In the genomic region with DNA sequence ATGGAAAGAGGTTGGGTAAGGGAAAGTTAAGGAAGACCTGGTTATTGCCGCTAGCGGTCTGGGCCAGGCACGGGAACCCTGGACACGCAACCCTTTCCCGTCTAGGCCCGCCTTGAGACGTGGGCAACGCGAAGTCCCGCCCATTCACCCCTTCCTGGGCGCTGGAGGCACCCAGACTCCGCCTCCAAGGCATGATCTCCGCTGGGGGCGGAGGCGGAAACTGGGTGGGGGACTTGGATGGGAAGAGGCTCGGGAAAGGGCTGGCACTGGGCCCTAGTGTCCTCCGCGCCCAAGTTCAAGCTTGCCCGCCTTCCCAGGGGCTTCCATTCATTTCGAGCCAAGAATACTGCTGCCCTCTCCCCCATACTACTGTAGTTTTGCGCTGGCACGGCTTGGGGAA, we compare ENCODE assay signal across 8 mouse cellular contexts. TPM values are rescaled to one million over a fixed set of nuclear protein-coding genes. Genes with fewer than 3 reads are reported as not detected.
A peak's percentile ranks its signal among the peaks of the same experiment; 100 is the strongest.
DNase-seq lines count a peak whose midpoint lies in the region; ATAC-seq and TF ChIP-seq lines count a peak whose summit lies in the region.

Gene Efemp2, plus strand, starts transcription at position 235 of the 400 bp plus-strand sequence.

- H3K36me3 ChIP-seq in hindbrain, postnatal 0 days (ENCODE audit: insufficient read depth, low read length), result no peaks in the 10 kb centered on the region; the same call in 1 of the 2 replicates

- TF ChIP-seq CTCF in hindbrain, postnatal 0 days (IDR thresholded peaks at IDR 0.05; ENCODE audit: low read depth), result no peak

- intact Hi-C loops in left cerebral cortex, postnatal 10 days (cut with DNase I), result no loop called here

- peak; percentile 75 for DNase-seq in R1 (ENCODE audit: low read depth, low spot score)
- DNase-seq in cerebellum, postnatal 10 days, result peak; percentile 70 to 81
- DNase-seq in gastrocnemius, postnatal 10 days, result peak; percentile 69
- peak; percentile 81 for DNase-seq in hindbrain, postnatal 0 days (ENCODE audit: low spot score)
- DNase-seq in left cerebral cortex, postnatal 10 days (ENCODE audit: extremely low spot score in 1 of 2, low spot score in 2 of 2), result peak in 1 of 2 experiments; percentile 90
- DNase-seq in right cerebral cortex, postnatal 10 days (ENCODE audit: low spot score in 2 of 2), result peak; percentile 82 to 86

- peak within 1 kb of the TSS; percentile 78 for H3K9ac ChIP-seq in hindbrain, postnatal 0 days (replicated peaks; ENCODE audit: low read length)

- H3K27me3 ChIP-seq in hindbrain, postnatal 0 days (ENCODE audit: insufficient read depth, low read length), result no peaks in the 10 kb centered on the region

- H3K4me1 ChIP-seq in hindbrain, postnatal 0 days (ENCODE audit: insufficient read depth, low read length), result peaks cover 7% of the 10 kb centered on the region

- peak within 1 kb of the TSS; percentile 97 for H3K4me2 ChIP-seq in hindbrain, postnatal 0 days (ENCODE audit: low read depth, low read length)

- no peaks in the 10 kb centered on the region for H3K9me3 ChIP-seq in hindbrain, postnatal 0 days (ENCODE audit: low read length)

- ATAC-seq in hindbrain, postnatal 0 days, result peak; percentile 76
- peak; percentile 75 for ATAC-seq in megakaryocyte, adult 5-6 weeks (ENCODE audit: poor library complexity, severe bottlenecking)
- ATAC-seq in activated CD4-positive, CD25-positive, alpha-beta regulatory T cell, adult 4 months, result no peak

- WGBS in hindbrain, postnatal 0 days, result 2% methylated on average over 22 of the region's 22 CpGs

- H3K4me3 ChIP-seq in hindbrain, postnatal 0 days (ENCODE audit: low read length), result peak within 1 kb of the TSS; percentile 57

- H3K27ac ChIP-seq in hindbrain, postnatal 0 days, result peak within 1 kb of the TSS; percentile 72

RNA-seq across cellular contexts. Expression of gene Efemp2, which starts in this region (rescaled TPM):
- total RNA-seq in gastrocnemius, postnatal 10 days (2021), result 10 to 100 TPM; 29.9 to 42.9 TPM
- total RNA-seq in hindbrain, postnatal 0 days (2014; rRNA removed), result 46.3 and 49.3 TPM in 2 replicates
- 36.5 and 41.7 TPM in 2 replicates for polyA plus RNA-seq in hindbrain, postnatal 0 days (2015; fragmentation: Nextera tagmentation; extraction: Ambion mirVana)
- total RNA-seq in left cerebral cortex, postnatal 10 days (2021), result 10 to 100 TPM; 18.3 to 18.6 TPM
- total RNA-seq in megakaryocyte, adult 5-6 weeks (2015), result 0.42 and 1.2 TPM in 2 replicates
- 1.2 TPM in 1 of 2 replicates, not detected in the other for total RNA-seq in megakaryocyte, adult 5-6 weeks (2017)
- 1 to 10 TPM; 1.5 to 1.9 TPM for polyA plus RNA-seq in activated CD4-positive, CD25-positive, alpha-beta regulatory T cell, adult 4 months (2017; shearing (Covaris generic))

Comparison
In these comparisons a context has a peak if more than half of its experiments do, and no peak if none do; other contexts are left out.
1. RNA of gene Efemp2 (total RNA-seq): 46.3 to 49.3 TPM in hindbrain, postnatal 0 days, 29.9 to 42.9 TPM in gastrocnemius, postnatal 10 days and 18.3 to 18.6 TPM in left cerebral cortex, postnatal 10 days; 0.42 to 1.2 TPM in megakaryocyte, adult 5-6 weeks; every median in the first group is over 4 times any median in the second.
2. RNA of gene Efemp2 (polyA plus RNA-seq): 36.5 to 41.7 TPM in hindbrain, postnatal 0 days; 1.5 to 1.9 TPM in activated CD4-positive, CD25-positive, alpha-beta regulatory T cell, adult 4 months; every median in the first group is over 10 times any median in the second.